Mouse (Mus musculus): ENCODE measurements around the gene Srsf12. TPM values are rescaled to one million over a fixed set of nuclear protein-coding genes. Genes with fewer than 3 reads are reported as not detected.

Gene Srsf12
- polyA plus RNA-seq, 2 experiments: 13.3 TPM

GRCm38 (mm10) chr4:33248915-33249314 lies 40.1 kb downstream of the Srsf12 start:
- no peak for ATAC-seq (ENCODE audit: low FRiP score, low read depth)
- WGBS: under 1% methylated on average over 4 of the region's 4 CpGs
- no peaks in the 10 kb centered on the region for H3K27me3 ChIP-seq (ENCODE audit: control insufficient read depth, insufficient read depth, low read length)
- no peaks in the 10 kb centered on the region for H3K9me3 ChIP-seq (ENCODE audit: control insufficient read depth, low read length)
- H3K27ac ChIP-seq (replicated peaks; ENCODE audit: low read depth, low read length): peak overlapping the region; percentile 100
- TF ChIP-seq POLR2A (IDR thresholded peaks at IDR 0.05; ENCODE audit: borderline replicate concordance, extremely low read depth, insufficient read depth, insufficient read length): no peak
- peak overlapping the region; percentile 87 for H3K4me3 ChIP-seq (replicated peaks; ENCODE audit: low read length)
- H3K36me3 ChIP-seq (ENCODE audit: control insufficient read depth, insufficient read depth, low read length): peaks cover 24% of the 10 kb centered on the region
- H3K4me1 ChIP-seq (ENCODE audit: control insufficient read depth, insufficient read depth, low read length): peaks cover 17% of the 10 kb centered on the region
- H3K9ac ChIP-seq (ENCODE audit: low read depth, low read length, severe bottlenecking): peak overlapping the region; percentile 50
- DNase-seq (ENCODE audit: low spot score): peak; percentile 46
- H3K4me2 ChIP-seq (replicated peaks; ENCODE audit: low read depth, low read length, severe bottlenecking): peak overlapping the region; percentile 48

GRCm38 (mm10) chr4:33249716-33250230 lies 41.0 kb downstream of the Srsf12 start:
- H3K4me1 ChIP-seq (ENCODE audit: control insufficient read depth, insufficient read depth, low read length): peaks cover 17% of the 10 kb centered on the region
- H3K4me3 ChIP-seq (replicated peaks; ENCODE audit: low read length): no peak overlapping the region
- H3K27me3 ChIP-seq (ENCODE audit: control insufficient read depth, insufficient read depth, low read length): no peaks in the 10 kb centered on the region
- no peak overlapping the region for H3K27ac ChIP-seq (replicated peaks; ENCODE audit: low read depth, low read length)
- no peaks in the 10 kb centered on the region for H3K9me3 ChIP-seq (ENCODE audit: control insufficient read depth, low read length)
- H3K36me3 ChIP-seq (ENCODE audit: control insufficient read depth, insufficient read depth, low read length): peaks cover 16% of the 10 kb centered on the region
- H3K9ac ChIP-seq (ENCODE audit: low read depth, low read length, severe bottlenecking): no peak overlapping the region
- H3K4me2 ChIP-seq (replicated peaks; ENCODE audit: low read depth, low read length, severe bottlenecking): no peak overlapping the region
- DNase-seq (ENCODE audit: low spot score) (no peak), ATAC-seq (ENCODE audit: low FRiP score, low read depth) (no peak)
- 57% methylated on average over 1 of the region's 1 CpGs for WGBS
- no peak for TF ChIP-seq POLR2A (IDR thresholded peaks at IDR 0.05; ENCODE audit: borderline replicate concordance, extremely low read depth, insufficient read depth, insufficient read length)

- no peak for TF ChIP-seq POLR2A (IDR thresholded peaks at IDR 0.05; ENCODE audit: borderline replicate concordance, extremely low read depth, insufficient read depth, insufficient read length)
- Histone ChIP-seq H3K4me2 (replicated peaks; ENCODE audit: low read depth, low read length, severe bottlenecking) (no peak overlapping the region), H3K9me3 (ENCODE audit: control insufficient read depth, low read length) (no peaks in the 10 kb centered on the region), H3K9ac (ENCODE audit: low read depth, low read length, severe bottlenecking) (no peak overlapping the region), H3K27me3 (ENCODE audit: control insufficient read depth, insufficient read depth, low read length) (no peaks in the 10 kb centered on the region), H3K4me3 (replicated peaks; ENCODE audit: low read length) (no peak overlapping the region), H3K4me1 (ENCODE audit: control insufficient read depth, insufficient read depth, low read length) (peaks cover 11% of the 10 kb centered on the region; the same call in 1 of the 2 replicates), H3K36me3 (ENCODE audit: control insufficient read depth, insufficient read depth, low read length) (peaks cover 5% of the 10 kb centered on the region), H3K27ac (replicated peaks; ENCODE audit: low read depth, low read length) (no peak overlapping the region)
- 83% methylated on average over 2 of the region's 2 CpGs for WGBS
- no peak for DNase-seq (ENCODE audit: low spot score)
- no peak for ATAC-seq (ENCODE audit: low FRiP score, low read depth)
Measured at GRCm38 (mm10) chr4:33250867-33251266, 42.1 kb downstream of the Srsf12 start.

GRCm38 (mm10) chr4:33254706-33255105 lies 45.9 kb downstream of the Srsf12 start:
- Histone ChIP-seq H3K4me3 (replicated peaks; ENCODE audit: low read length) (no peak overlapping the region), H3K9ac (ENCODE audit: low read depth, low read length, severe bottlenecking) (no peak overlapping the region), H3K27ac (replicated peaks; ENCODE audit: low read depth, low read length) (no peak overlapping the region), H3K9me3 (ENCODE audit: control insufficient read depth, low read length) (no peaks in the 10 kb centered on the region), H3K36me3 (ENCODE audit: control insufficient read depth, insufficient read depth, low read length) (no peaks in the 10 kb centered on the region), H3K4me1 (ENCODE audit: control insufficient read depth, insufficient read depth, low read length) (no peaks in the 10 kb centered on the region), H3K27me3 (ENCODE audit: control insufficient read depth, insufficient read depth, low read length) (no peaks in the 10 kb centered on the region), H3K4me2 (replicated peaks; ENCODE audit: low read depth, low read length, severe bottlenecking) (no peak overlapping the region)
- ATAC-seq (ENCODE audit: low FRiP score, low read depth): no peak
- no peak for TF ChIP-seq POLR2A (IDR thresholded peaks at IDR 0.05; ENCODE audit: borderline replicate concordance, extremely low read depth, insufficient read depth, insufficient read length)
- no peak for DNase-seq (ENCODE audit: low spot score)
- WGBS: 81% methylated on average over 4 of the region's 4 CpGs

- ATAC-seq (ENCODE audit: low FRiP score, low read depth): no peak
- H3K27ac ChIP-seq (replicated peaks; ENCODE audit: low read depth, low read length): no peak overlapping the region
- 84% methylated on average over 11 of the region's 11 CpGs for WGBS
- H3K4me2 ChIP-seq (replicated peaks; ENCODE audit: low read depth, low read length, severe bottlenecking): no peak overlapping the region
- no peak for DNase-seq (ENCODE audit: low spot score)
- H3K36me3 ChIP-seq (ENCODE audit: control insufficient read depth, insufficient read depth, low read length): no peaks in the 10 kb centered on the region
- H3K4me1 ChIP-seq (ENCODE audit: control insufficient read depth, insufficient read depth, low read length): no peaks in the 10 kb centered on the region
- no peaks in the 10 kb centered on the region for H3K9me3 ChIP-seq (ENCODE audit: control insufficient read depth, low read length)
- no peak overlapping the region for H3K9ac ChIP-seq (ENCODE audit: low read depth, low read length, severe bottlenecking)
- TF ChIP-seq POLR2A (IDR thresholded peaks at IDR 0.05; ENCODE audit: borderline replicate concordance, extremely low read depth, insufficient read depth, insufficient read length): no peak
- no peak overlapping the region for H3K4me3 ChIP-seq (replicated peaks; ENCODE audit: low read length)
- H3K27me3 ChIP-seq (ENCODE audit: control insufficient read depth, insufficient read depth, low read length): no peaks in the 10 kb centered on the region
Measured at GRCm38 (mm10) chr4:33257263-33257964, 48.6 kb downstream of the Srsf12 start.

All from limb, embryonic 14.5 days (tissue).